ENCODE assay signal across 15 mouse cellular contexts in genomic region chr6:94165951-94166350, GRCm38 (mm10).
DNase-seq lines count a peak whose midpoint lies in the region; ATAC-seq lines count a peak whose summit lies in the region.
"Had no signal": no experiment of that assay in that cellular context is flagged by ENCODE, and none has a peak within 500 bp of the region (broad histone marks: within the 10 kb centered on the region; RNA-seq: fewer than 3 reads in every experiment).

No protein-coding gene starts in this region.

- H3K4me2 ChIP-seq in limb, embryonic 15.5 days, result no peak overlapping the region
- no peak overlapping the region for H3K4me2 ChIP-seq in heart, embryonic 11.5 days
- no peak overlapping the region for H3K4me2 ChIP-seq in stomach, embryonic 15.5 days
- H3K4me2 ChIP-seq: limb, embryonic 13.5 days; midbrain, embryonic 12.5 days; neural tube, embryonic 12.5 days had no signal

- 74% methylated on average over 1 of the region's 1 CpGs for WGBS in limb, embryonic 15.5 days
- 97% methylated on average over 1 of the region's 1 CpGs for WGBS in limb, embryonic 10.5 days
- 79% methylated on average over 1 of the region's 1 CpGs for WGBS in heart, embryonic 11.5 days (ENCODE audit: insufficient replicate concordance)
- 82% methylated on average over 1 of the region's 1 CpGs for WGBS in stomach, embryonic 15.5 days

- H3K4me1 ChIP-seq in limb, embryonic 15.5 days, result peaks cover 27% of the 10 kb centered on the region
- peaks cover 43% of the 10 kb centered on the region for H3K4me1 ChIP-seq in limb, embryonic 10.5 days
- peaks cover 46% of the 10 kb centered on the region for H3K4me1 ChIP-seq in heart, embryonic 11.5 days (ENCODE audit: control insufficient read depth, insufficient read depth, low read length)
- peaks cover 33% of the 10 kb centered on the region for H3K4me1 ChIP-seq in stomach, embryonic 15.5 days

- intact Hi-C loops in left cerebral cortex, postnatal 14 days (cut with DNase I), result loop anchor here (10.0 kb wide), 1 partner anchor 119 kb away; the partner anchor contains the start of gene Magi1

- no peaks in the 10 kb centered on the region for H3K36me3 ChIP-seq in limb, embryonic 15.5 days
- no peaks in the 10 kb centered on the region for H3K36me3 ChIP-seq in limb, embryonic 10.5 days
- H3K36me3 ChIP-seq in heart, embryonic 11.5 days (ENCODE audit: control insufficient read depth, insufficient read depth, low read length), result no peaks in the 10 kb centered on the region
- no peaks in the 10 kb centered on the region for H3K36me3 ChIP-seq in stomach, embryonic 15.5 days
- H3K36me3 ChIP-seq: G1E; limb, embryonic 13.5 days; midbrain, embryonic 12.5 days; neural tube, embryonic 12.5 days had no signal

- H3K9me3 ChIP-seq in limb, embryonic 15.5 days, result no peaks in the 10 kb centered on the region
- no peaks in the 10 kb centered on the region for H3K9me3 ChIP-seq in limb, embryonic 10.5 days (replicated peaks)
- no peaks in the 10 kb centered on the region for H3K9me3 ChIP-seq in heart, embryonic 11.5 days (replicated peaks; ENCODE audit: control insufficient read depth, low read length)
- no peaks in the 10 kb centered on the region for H3K9me3 ChIP-seq in stomach, embryonic 15.5 days
- H3K9me3 ChIP-seq: limb, embryonic 13.5 days; midbrain, embryonic 12.5 days; neural tube, embryonic 12.5 days had no signal

- H3K27me3 ChIP-seq in limb, embryonic 15.5 days, result no peaks in the 10 kb centered on the region
- no peaks in the 10 kb centered on the region for H3K27me3 ChIP-seq in limb, embryonic 10.5 days (ENCODE audit: low read depth, poor library complexity, severe bottlenecking)
- no peaks in the 10 kb centered on the region for H3K27me3 ChIP-seq in heart, embryonic 11.5 days (ENCODE audit: control insufficient read depth, insufficient read depth, low read length)
- H3K27me3 ChIP-seq in stomach, embryonic 15.5 days (replicated peaks), result no peaks in the 10 kb centered on the region
- H3K27me3 ChIP-seq: limb, embryonic 13.5 days; midbrain, embryonic 12.5 days; neural tube, embryonic 12.5 days had no signal

- no peak overlapping the region for H3K9ac ChIP-seq in limb, embryonic 15.5 days
- no peak overlapping the region for H3K9ac ChIP-seq in heart, embryonic 11.5 days (ENCODE audit: low read depth, low read length)
- no peak overlapping the region for H3K9ac ChIP-seq in stomach, embryonic 15.5 days
- H3K9ac ChIP-seq: limb, embryonic 13.5 days; midbrain, embryonic 12.5 days; neural tube, embryonic 12.5 days had no signal

- H3K4me3 ChIP-seq in limb, embryonic 15.5 days, result no peak overlapping the region
- H3K4me3 ChIP-seq in limb, embryonic 10.5 days, result no peak overlapping the region
- no peak overlapping the region for H3K4me3 ChIP-seq in heart, embryonic 11.5 days (ENCODE audit: low read depth, low read length)
- H3K4me3 ChIP-seq in stomach, embryonic 15.5 days (replicated peaks), result no peak overlapping the region
- H3K4me3 ChIP-seq: limb, embryonic 13.5 days; midbrain, embryonic 12.5 days; neural tube, embryonic 12.5 days had no signal

- no peak for ATAC-seq in limb, embryonic 15.5 days (ENCODE audit: insufficient number of reproducible peaks, low FRiP score, low TSS enrichment, low read depth)
- no peak for ATAC-seq in heart, embryonic 11.5 days (replicated peaks; ENCODE audit: insufficient number of reproducible peaks, low FRiP score, low TSS enrichment)
- ATAC-seq in stomach, embryonic 15.5 days (ENCODE audit: insufficient read depth, low FRiP score, low read depth), result no peak
- ATAC-seq: activated CD4-positive, CD25-positive, alpha-beta regulatory T cell, adult 4 months; lung, postnatal 0 days had no signal

- H3K27ac ChIP-seq in limb, embryonic 15.5 days, result peak overlapping the region; percentile 38; the same call in 1 of the 2 replicates
- no peak overlapping the region for H3K27ac ChIP-seq in limb, embryonic 10.5 days
- H3K27ac ChIP-seq in heart, embryonic 11.5 days (ENCODE audit: low read depth, low read length), result peak overlapping the region; percentile 41; the same call in 1 of the 2 replicates
- peak overlapping the region; percentile 82; the same call in 1 of the 2 replicates for H3K27ac ChIP-seq in stomach, embryonic 15.5 days
- H3K27ac ChIP-seq: limb, embryonic 13.5 days; midbrain, embryonic 12.5 days; neural tube, embryonic 12.5 days had no signal

- peak; percentile 87 to 91 for DNase-seq in adrenal gland, adult (ENCODE audit: inconsistent age in 2 of 2, low spot score in 1 of 2)
- no peak for DNase-seq in adrenal gland, postnatal 4 days (ENCODE audit: low spot score in 2 of 2)
- no peak for DNase-seq in limb, embryonic 10.5 days (ENCODE audit: low spot score)
- no peak for DNase-seq in spleen, postnatal 14 days (ENCODE audit: low spot score in 2 of 2)
- no peak for DNase-seq in left cerebral cortex, postnatal 14 days (ENCODE audit: low spot score in 2 of 2)
- DNase-seq: right cerebral cortex, postnatal 25 days had no signal

Comparison
In these comparisons a context has a peak if more than half of its experiments do, and no peak if none do; other contexts are left out.
1. DNase-seq: peak in adrenal gland, adult (2 of 2); none in adrenal gland, postnatal 4 days (0 of 2), limb, embryonic 10.5 days (single experiment), spleen, postnatal 14 days (0 of 2) and left cerebral cortex, postnatal 14 days (0 of 2).